Mouse (Mus musculus) stomach, postnatal 0 days (tissue): ENCODE measurements around the gene Egfl7. TPM values are rescaled to one million over a fixed set of nuclear protein-coding genes. Genes with fewer than 3 reads are reported as not detected.

Experiments used
- ATAC-seq: fragments of 200-750 bp; cut with Nextera tagmentation; 2 replicates; pipeline ENCODE4 v1.8.0; 2017; ENCODE audit not compliant: low FRiP score, low TSS enrichment
- DNase-seq: peaks from one replicate; pipeline ENCODE4 v3.0.0-alpha.2; 2016; ENCODE audit warnings: low spot score
- H3K27ac ChIP-seq: fragments of 300-500 bp; sonication (generic); replicated peaks from 2 replicates; pipeline ENCODE4 v1.5.1; 2014; ENCODE audit warnings: mild to moderate bottlenecking, control low read depth
- H3K27me3 ChIP-seq: fragments of 300-500 bp; sonication (generic); 2 replicates; pipeline ENCODE4 v1.6.1; 2014; ENCODE audit warnings: low read length; ENCODE audit not compliant: control insufficient read depth, insufficient read depth
- H3K36me3 ChIP-seq: fragments of 300-500 bp; sonication (generic); 2 replicates; pipeline ENCODE4 v1.6.1; 2014; ENCODE audit warnings: low read length, mixed read lengths; ENCODE audit not compliant: control insufficient read depth, insufficient read depth
- H3K4me1 ChIP-seq: fragments of 300-500 bp; sonication (generic); replicated peaks from 2 replicates; pipeline ENCODE4 v1.6.1; 2014; ENCODE audit warnings: antibody characterized with exemption; ENCODE audit not compliant: control insufficient read depth, insufficient read depth
- H3K4me2 ChIP-seq: fragments of 300-500 bp; sonication (generic); replicated peaks from 2 replicates; pipeline ENCODE4 v1.6.1; 2014; ENCODE audit warnings: low read depth, mild to moderate bottlenecking, control low read depth, moderate library complexity
- H3K4me3 ChIP-seq: fragments of 300-500 bp; sonication (generic); 2 replicates; pipeline ENCODE4 v1.5.1; 2014; ENCODE audit warnings: low read depth, low read length, control low read depth
- H3K9ac ChIP-seq: fragments of 300-500 bp; sonication (generic); 2 replicates; pipeline ENCODE4 v1.6.1; 2014; ENCODE audit warnings: mild to moderate bottlenecking, low read length, control low read depth, mixed read lengths
- H3K9me3 ChIP-seq: fragments of 300-500 bp; sonication (generic); 2 replicates; pipeline ENCODE4 v1.6.1; 2016; ENCODE audit warnings: low read length; ENCODE audit not compliant: control insufficient read depth
- CTCF ChIP-seq: IDR thresholded peaks from 2 replicates; pipeline ENCODE4 v1.5.1; 2016; ENCODE audit warnings: antibody characterized with exemption, low read depth, mild to moderate bottlenecking, moderate library complexity
- EP300 ChIP-seq: optimal IDR thresholded peaks from 2 replicates; pipeline ENCODE3; 2016; ENCODE audit warnings: antibody characterized with exemption
- WGBS: fragments of 180-500 bp; shearing (Covaris S2); extraction: QIAGEN DNeasy Blood & Tissue Kit; methylation state at CpG from one replicate; pipeline ENCODE4 v1.1.7; 2014; 5-methylcytosine and 5-hydroxymethylcytosine counted together
- polyA plus RNA-seq: library from polyadenylated mRNA; unstranded; fragments of >200 nt; fragmentation: Nextera tagmentation; extraction: Ambion mirVana; gene quantifications from 2 replicates; pipeline ENCODE4 v1.2.1, GENCODE M21; 2015

Gene Egfl7
- polyA plus RNA-seq, 1 experiment from 2014 or later: 49.7 TPM

DNA sequence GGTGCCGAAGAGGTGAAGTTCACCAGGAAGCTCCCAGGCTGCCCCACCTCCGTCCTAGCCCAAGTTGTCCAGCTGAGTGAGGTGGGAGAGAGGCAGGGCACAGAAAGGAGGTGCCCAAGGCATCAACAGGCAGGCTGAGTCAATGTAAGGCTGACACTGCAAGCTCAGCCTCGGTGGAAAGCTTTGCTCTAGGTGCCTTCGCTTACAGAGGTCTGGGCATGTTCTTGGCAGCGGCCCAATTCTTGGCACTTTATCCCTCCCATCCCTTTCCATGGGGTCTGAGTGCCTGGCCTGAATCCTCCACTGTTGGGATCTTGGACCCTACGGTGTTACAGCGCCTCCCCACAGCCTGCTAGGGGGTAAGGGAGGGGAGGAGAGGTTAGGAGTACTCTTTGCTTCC is 2.9 kb downstream of the Egfl7 start:
- H3K4me3 ChIP-seq: no peak overlapping the region
- H3K9me3 ChIP-seq: no peaks in the 10 kb centered on the region
- no peaks in the 10 kb centered on the region for H3K4me1 ChIP-seq
- H3K9ac ChIP-seq: no peak overlapping the region; the same call in 1 of the 2 replicates
- peak overlapping the region; percentile 75 for H3K27ac ChIP-seq
- H3K36me3 ChIP-seq: no peaks in the 10 kb centered on the region
- DNase-seq (no peak), ATAC-seq (no peak)
- 54% methylated on average over 7 of the region's 7 CpGs for WGBS
- no peak for TF ChIP-seq EP300
- no peak overlapping the region for H3K4me2 ChIP-seq
- no peaks in the 10 kb centered on the region for H3K27me3 ChIP-seq

DNA sequence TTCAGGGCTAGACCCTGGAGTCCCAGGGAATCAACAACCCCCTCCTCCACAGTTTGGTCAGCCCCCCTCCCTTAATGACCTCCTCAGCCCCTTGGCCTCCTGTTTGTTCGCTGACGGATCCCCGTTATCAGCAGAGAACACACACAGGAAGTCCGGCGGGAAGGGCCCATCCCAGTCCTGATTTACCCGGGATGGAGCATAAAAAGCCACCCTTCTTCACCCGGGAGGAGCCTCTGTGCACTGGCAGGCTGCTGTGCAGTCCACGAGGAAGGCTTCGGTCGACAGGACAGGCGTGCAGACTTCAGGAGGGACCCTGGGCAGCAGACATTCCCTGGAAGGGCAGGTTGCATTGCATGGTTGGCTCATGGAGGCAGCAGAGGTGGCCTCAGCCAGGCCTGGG is 3.8 kb downstream of the Egfl7 start:
- Histone ChIP-seq H3K4me2 (no peak overlapping the region), H3K9ac (peak overlapping the region; percentile 47), H3K36me3 (no peaks in the 10 kb centered on the region), H3K9me3 (no peaks in the 10 kb centered on the region), H3K4me3 (peak overlapping the region; percentile 27), H3K27me3 (no peaks in the 10 kb centered on the region), H3K27ac (peak overlapping the region; percentile 69), H3K4me1 (no peaks in the 10 kb centered on the region)
- TF ChIP-seq CTCF: no peak
- TF ChIP-seq EP300: no peak
- no peak for ATAC-seq
- DNase-seq: no peak
- 34% methylated on average over 11 of the region's 11 CpGs for WGBS

DNA sequence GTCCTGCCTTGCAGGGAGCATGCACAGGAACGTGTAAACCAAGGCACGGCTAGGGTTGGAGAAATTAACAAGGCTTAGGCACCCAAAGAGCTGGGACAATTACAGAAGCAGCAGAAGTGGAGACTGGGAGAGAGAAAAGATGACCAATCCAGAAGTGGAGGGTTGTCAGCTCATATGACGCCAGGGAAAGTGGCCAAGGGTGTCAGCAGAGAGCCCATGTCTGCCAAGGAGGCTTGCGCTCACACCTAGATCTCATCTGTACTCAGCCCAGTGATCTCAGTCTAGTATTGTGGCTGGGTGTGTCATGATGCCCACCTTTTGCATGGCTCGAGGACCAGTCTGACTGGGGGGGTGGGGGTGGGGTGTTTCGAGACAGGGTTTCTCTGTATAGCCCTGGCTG is 5.9 kb downstream of the Egfl7 start:
- Histone ChIP-seq H3K4me2 (no peak overlapping the region), H3K27me3 (no peaks in the 10 kb centered on the region), H3K9ac (peak overlapping the region; percentile 45), H3K36me3 (no peaks in the 10 kb centered on the region), H3K4me1 (no peaks in the 10 kb centered on the region), H3K9me3 (no peaks in the 10 kb centered on the region), H3K4me3 (peak overlapping the region; percentile 58), H3K27ac (0 out of 2 replicates have a peak overlapping the region, but pooled peaks have one; percentile 53)
- ATAC-seq: no peak
- no peak for TF ChIP-seq CTCF
- TF ChIP-seq EP300: no peak
- WGBS: 49% methylated on average over 6 of the region's 6 CpGs
- DNase-seq: no peak

DNA sequence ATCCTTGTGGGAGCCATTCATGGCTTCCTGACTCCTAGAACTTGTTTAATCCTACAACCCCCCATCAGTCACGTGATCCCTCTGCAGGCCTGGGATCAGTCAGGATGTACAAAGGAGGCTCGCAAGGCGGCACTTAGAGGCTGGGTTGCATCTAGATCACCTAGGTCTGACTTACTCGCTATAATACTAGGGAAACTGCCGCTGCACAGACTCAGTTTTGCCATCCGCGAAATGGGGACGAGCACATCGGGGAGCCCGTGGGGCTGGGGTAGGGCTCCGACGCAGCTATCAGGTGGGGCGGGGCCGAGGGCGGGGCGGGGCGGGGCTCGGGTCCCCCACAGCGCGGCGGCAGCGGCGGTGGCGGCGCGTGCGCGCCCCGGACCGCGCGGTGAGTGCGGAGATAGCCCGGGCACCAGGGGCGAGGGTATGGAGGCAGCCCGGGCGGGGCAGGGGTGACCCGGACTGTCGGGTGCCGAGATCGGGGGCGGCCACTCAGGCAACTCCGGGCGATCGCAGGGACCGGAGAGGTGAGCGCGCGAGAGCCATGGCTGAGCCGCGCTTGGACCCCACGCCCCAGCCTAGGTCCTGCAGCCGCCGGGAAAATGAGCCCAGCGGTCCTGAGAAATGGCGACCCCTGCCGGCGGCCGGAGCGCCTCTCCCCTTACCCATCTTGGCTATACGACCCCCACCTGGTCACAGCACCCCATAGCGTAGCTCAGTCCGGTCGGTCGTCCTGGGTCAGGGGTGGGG is 6.7 kb downstream of the Egfl7 start, which contains the start of gene Gm20532:
Gm20532 (plus strand) TSS at position 346 of the 750 bp plus-strand sequence.
- peak within 1 kb of the TSS; percentile 88 for H3K4me2 ChIP-seq
- no peaks in the 10 kb centered on the region for H3K4me1 ChIP-seq
- H3K4me3 ChIP-seq: peak within 1 kb of the TSS; percentile 58
- ATAC-seq: peak; percentile 43
- DNase-seq: peak; percentile 75
- H3K9ac ChIP-seq: peak within 1 kb of the TSS; percentile 68
- no peaks in the 10 kb centered on the region for H3K27me3 ChIP-seq
- no peaks in the 10 kb centered on the region for H3K36me3 ChIP-seq
- no peaks in the 10 kb centered on the region for H3K9me3 ChIP-seq
- TF ChIP-seq EP300 (no peak), CTCF (peak; percentile 70)
- WGBS: under 1% methylated on average over 59 of the region's 65 CpGs
- H3K27ac ChIP-seq: peak within 1 kb of the TSS; percentile 53; the same call in 1 of the 2 replicates

DNA sequence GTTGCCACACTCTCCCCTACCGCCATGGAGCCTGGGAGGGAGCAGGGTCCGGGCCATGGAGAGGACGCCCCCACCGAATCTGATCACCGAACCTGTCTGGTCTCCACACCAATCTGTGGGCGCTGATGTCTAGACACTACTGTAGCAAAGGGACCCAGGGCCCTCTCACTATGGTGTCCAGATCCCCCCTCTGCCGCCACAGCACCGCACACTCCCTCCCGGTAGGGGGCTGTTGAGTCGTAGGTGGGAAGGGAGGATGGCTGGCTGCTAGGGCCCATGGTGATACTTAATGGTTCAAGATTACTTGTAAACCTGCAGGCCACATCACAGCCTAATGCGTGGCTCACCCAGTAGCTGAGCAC is 7.2 kb downstream of the Egfl7 start:
- WGBS: 6% methylated on average over 11 of the region's 11 CpGs
- H3K4me1 ChIP-seq: no peaks in the 10 kb centered on the region
- peak overlapping the region; percentile 88 for H3K4me2 ChIP-seq
- no peaks in the 10 kb centered on the region for H3K9me3 ChIP-seq
- peak overlapping the region; percentile 68 for H3K9ac ChIP-seq
- TF ChIP-seq EP300: no peak
- TF ChIP-seq CTCF: 0 out of 2 replicates have a peak, but pooled peaks have one; percentile 1
- ATAC-seq (peak; percentile 21; the same call in 1 of the 2 replicates), DNase-seq (peak; percentile 45)
- no peaks in the 10 kb centered on the region for H3K36me3 ChIP-seq
- peak overlapping the region; percentile 30; the same call in 1 of the 2 replicates for H3K27ac ChIP-seq
- H3K4me3 ChIP-seq: peak overlapping the region; percentile 58
- H3K27me3 ChIP-seq: no peaks in the 10 kb centered on the region

DNA sequence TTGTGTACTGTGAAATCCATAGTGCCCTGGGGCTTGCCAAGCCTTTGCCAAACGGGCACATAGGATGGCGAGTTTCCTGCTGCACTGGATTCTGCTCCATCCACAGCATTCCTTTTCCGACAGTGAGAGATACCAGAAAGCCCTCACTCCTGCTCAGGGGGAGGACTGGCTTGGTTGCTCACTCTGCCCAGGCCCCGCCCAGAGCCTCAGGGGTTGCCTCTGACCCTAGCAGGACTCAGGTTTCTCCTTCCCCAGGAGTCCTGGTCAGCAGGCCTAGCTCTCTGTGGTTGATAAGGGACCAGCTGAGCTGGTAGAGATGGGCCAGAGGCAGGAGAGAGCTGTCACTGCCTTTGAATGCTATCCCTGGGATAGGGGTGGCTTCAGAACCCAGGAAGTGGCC is 8.8 kb downstream of the Egfl7 start:
- no peaks in the 10 kb centered on the region for H3K9me3 ChIP-seq
- ATAC-seq: no peak
- H3K4me2 ChIP-seq: peak overlapping the region; percentile 27
- H3K4me3 ChIP-seq: peak overlapping the region; percentile 21
- no peak for DNase-seq
- H3K27ac ChIP-seq: 0 out of 2 replicates have a peak overlapping the region, but pooled peaks have one; percentile 13
- peaks cover 9% of the 10 kb centered on the region for H3K36me3 ChIP-seq
- peak overlapping the region; percentile 68 for H3K9ac ChIP-seq
- H3K4me1 ChIP-seq: no peaks in the 10 kb centered on the region
- 34% methylated on average over 4 of the region's 4 CpGs for WGBS
- H3K27me3 ChIP-seq: no peaks in the 10 kb centered on the region
- TF ChIP-seq EP300 (no peak), CTCF (no peak)
